Mouse (Mus musculus) CH12.LX (cell line): ENCODE results near the gene Has3.

Experiments
- CTCF ChIP-seq, 2 experiments: IDR thresholded peaks in 1 of 2; conservative IDR thresholded peaks in 1 of 2; 2 replicates each; pipeline ENCODE4 v1.5.1; 2011 to 2012; ENCODE audit warnings: low read depth in 2 of 2, low read length in 2 of 2, improper control_type of control experiment in 1 of 2, inconsistent platforms in 1 of 2, mild to moderate bottlenecking in 1 of 2, moderate library complexity in 1 of 2
- ELF1 ChIP-seq: IDR thresholded peaks from 2 replicates; pipeline ENCODE4 v1.6.1; 2014; ENCODE audit warnings: low read depth, mild to moderate bottlenecking, inconsistent platforms, low read length, improper control_type of control experiment
- ETS1 ChIP-seq: conservative IDR thresholded peaks from 2 replicates; pipeline ENCODE4 v1.6.1; 2012; ENCODE audit warnings: low read depth, mild to moderate bottlenecking, inconsistent platforms, low read length, improper control_type of control experiment, moderate library complexity
- MAX ChIP-seq: IDR thresholded peaks from 2 replicates; pipeline ENCODE4 v1.6.1; 2011; ENCODE audit warnings: low read length, improper control_type of control experiment
- MXI1 ChIP-seq: IDR thresholded peaks from 2 replicates; pipeline ENCODE4 v1.6.1; 2011; ENCODE audit warnings: mild to moderate bottlenecking, low read depth, low read length, improper control_type of control experiment
- NRF1 ChIP-seq: IDR thresholded peaks from 2 replicates; pipeline ENCODE4 v1.6.1; 2014; ENCODE audit warnings: low read depth, mild to moderate bottlenecking, inconsistent platforms, low read length, improper control_type of control experiment, moderate library complexity
- POLR2A ChIP-seq: IDR thresholded peaks from 2 replicates; pipeline ENCODE4 v1.6.1; 2011; ENCODE audit warnings: low read depth, mild to moderate bottlenecking, improper control_type of control experiment, low read length
- RCOR1 ChIP-seq: conservative IDR thresholded peaks from 2 replicates; pipeline ENCODE4 v1.6.1; 2012; ENCODE audit warnings: low read depth, mild to moderate bottlenecking, inconsistent platforms, low read length, improper control_type of control experiment
- SIN3A ChIP-seq: IDR thresholded peaks from 2 replicates; pipeline ENCODE4 v1.6.1; 2012; ENCODE audit warnings: low read length, improper control_type of control experiment, inconsistent platforms

DNA sequence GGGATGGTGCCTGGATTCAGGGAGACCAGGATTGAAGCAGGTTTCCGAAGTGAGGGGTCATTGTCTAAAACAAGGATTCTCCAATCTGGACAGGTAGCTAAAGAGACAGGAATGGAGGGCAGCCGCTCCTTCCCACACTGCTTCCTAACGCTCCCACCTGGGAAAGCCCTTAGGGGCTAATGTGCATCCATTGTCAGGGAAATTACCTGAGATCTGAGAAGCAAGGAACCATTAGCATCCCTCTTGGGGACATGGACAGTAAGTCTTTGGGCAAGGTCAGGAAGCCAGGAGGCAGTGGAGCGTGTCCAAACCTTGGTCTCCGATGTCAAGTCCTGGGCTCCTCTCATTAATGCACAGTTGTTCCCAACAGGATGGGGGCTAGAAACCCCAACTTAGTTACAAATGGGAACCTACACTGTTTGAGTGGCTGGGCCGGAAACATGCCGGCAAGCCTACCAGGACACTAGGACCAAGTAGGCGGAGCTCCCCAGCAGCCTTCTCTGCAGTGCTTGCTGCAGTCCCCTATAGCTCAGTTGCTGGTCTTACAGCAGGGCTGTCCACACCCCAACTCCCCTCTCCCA lies 2.5 kb downstream of the Has3 start:
- TF ChIP-seq POLR2A = no peak
- no peak for TF ChIP-seq CTCF (conservative IDR thresholded peaks at IDR 0.05 in 1 of 2, IDR thresholded peaks at IDR 0.05 in 1 of 2; ENCODE audit: low read depth in 2 of 2, low read length in 2 of 2)
- TF ChIP-seq ETS1 = no peak
- TF ChIP-seq NRF1 = no peak
- TF ChIP-seq MXI1 = no peak
- no peak for TF ChIP-seq MAX
- no peak for TF ChIP-seq ELF1
- no peak for TF ChIP-seq RCOR1
- no peak for TF ChIP-seq SIN3A
